Mouse (Mus musculus) kidney, postnatal 4 days (tissue): ENCODE results near the gene Arhgef39.

Experiments used
- DNase-seq, 2 experiments: peaks; one replicate each; pipeline ENCODE4 v3.0.0; 2021; ENCODE audit warnings: mixed read lengths in 2 of 2

The Arhgef39 gene

GRCm38 (mm10) chr4:43478906-43479832 lies 20.3 kb downstream of the Arhgef39 start:
- DNase-seq, result peak; percentile 90 to 91

- no peak for DNase-seq
Observed at GRCm38 (mm10) chr4:43478534-43478858, 21.0 kb downstream of the Arhgef39 start.

GRCm38 (mm10) chr4:43477857-43478533 lies 21.5 kb downstream of the Arhgef39 start:
- DNase-seq, result peak; percentile 89 to 92

- DNase-seq, result peak in 1 of 2 experiments; percentile 59
Observed at GRCm38 (mm10) chr4:43476604-43477003, 22.9 kb downstream of the Arhgef39 start.

GRCm38 (mm10) chr4:43473636-43474035 lies 25.9 kb downstream of the Arhgef39 start:
- no peak for DNase-seq

GRCm38 (mm10) chr4:43470301-43470700 lies 29.2 kb downstream of the Arhgef39 start:
- DNase-seq, result no peak

- no peak for DNase-seq
Observed at GRCm38 (mm10) chr4:43466872-43467271, 32.6 kb downstream of the Arhgef39 start.

GRCm38 (mm10) chr4:43465935-43466334 lies 33.6 kb downstream of the Arhgef39 start:
- no peak for DNase-seq

GRCm38 (mm10) chr4:43463102-43463501 lies 36.4 kb downstream of the Arhgef39 start:
- DNase-seq, result no peak

GRCm38 (mm10) chr4:43457124-43457523 lies 42.4 kb downstream of the Arhgef39 start:
- DNase-seq, result peak; percentile 36 to 56

GRCm38 (mm10) chr4:43456470-43456869 lies 43.0 kb downstream of the Arhgef39 start:
- DNase-seq, result no peak

GRCm38 (mm10) chr4:43454041-43454836 lies 45.3 kb downstream of the Arhgef39 start, which contains the start of gene Cd72:
Cd72 (minus strand) TSS chr4:43454628.
- DNase-seq, result peak in 1 of 2 experiments; percentile 49

- DNase-seq, result peak in 1 of 2 experiments; percentile 27
Observed at GRCm38 (mm10) chr4:43453413-43453812, 46.1 kb downstream of the Arhgef39 start.

GRCm38 (mm10) chr4:43452315-43452714 lies 47.2 kb downstream of the Arhgef39 start:
- DNase-seq, result no peak

- no peak for DNase-seq
Observed at GRCm38 (mm10) chr4:43448554-43448953, 50.9 kb downstream of the Arhgef39 start.

GRCm38 (mm10) chr4:43447251-43447650 lies 52.2 kb downstream of the Arhgef39 start:
- no peak for DNase-seq
